Mouse (Mus musculus) megakaryocyte progenitor cell, adult 5-6 weeks (primary cell): Measurements from ENCODE around the gene Cmss1. TPM values are rescaled to one million over a fixed set of nuclear protein-coding genes. Genes with fewer than 3 reads are reported as not detected.

Experiments
- total RNA-seq, 2 experiments: library from RNA; stranded (forward) in 1 of 2; stranded (reverse) in 1 of 2; fragments of 157-497, 149-512 nt in 1 of 2; fragments of 200-1000 nt in 1 of 2; gene quantifications; 2 replicates each; pipeline versions ENCODE4 v1.2.3 to v1.2.4; 2015 to 2017

The Cmss1 gene
- total RNA-seq, 2 experiments from 2014 or later = 38.5 to 74.3 TPM

Other genes starting within 250 kb of the Cmss1 start
- not detected in 2 replicates for gene Col8a1, start 147.9 kb upstream of the Cmss1 start, total RNA-seq (2015)
- gene Col8a1, start 147.9 kb upstream of the Cmss1 start, total RNA-seq (2017) = not detected in 2 replicates